Mouse (Mus musculus): Measurements from ENCODE around the gene Mettl8. TPM values are rescaled to one million over a fixed set of nuclear protein-coding genes. Genes with fewer than 3 reads are reported as not detected.

Mettl8 gene
- polyA plus RNA-seq, 1 experiment from 2014 or later: 8.7 TPM

Other genes with a start within 250 kb of the Mettl8 start
- 16.5 and 17.9 TPM in 2 replicates for gene Tlk1, start 229.9 kb downstream of the Mettl8 start, polyA plus RNA-seq (2015; fragmentation: Nextera tagmentation; extraction: Ambion mirVana)
- gene Dcaf17, start 255 bp downstream of the Mettl8 start, polyA plus RNA-seq (2015; fragmentation: Nextera tagmentation; extraction: Ambion mirVana): 17.5 and 18.2 TPM in 2 replicates
- gene Cybrd1, start 62.3 kb upstream of the Mettl8 start, polyA plus RNA-seq (2015; fragmentation: Nextera tagmentation; extraction: Ambion mirVana): 1.5 and 1.7 TPM in 2 replicates
- gene Dync1i2, start 156.1 kb upstream of the Mettl8 start, polyA plus RNA-seq (2015; fragmentation: Nextera tagmentation; extraction: Ambion mirVana): 23.2 and 25.1 TPM in 2 replicates